Mouse (Mus musculus) kidney, embryonic 14.5 days (tissue): Measurements from ENCODE around the gene Prh1. TPM values are rescaled to one million over a fixed set of nuclear protein-coding genes. Genes with fewer than 3 reads are reported as not detected.
"Not testable (repeated sequence)": the region's sequence is repeated elsewhere in the genome, so short reads cannot be mapped to it uniquely, and the experiment has no call there.

ENCODE experiments used
- ATAC-seq: fragments of 200-750 bp; cut with Nextera tagmentation; 2 replicates; pipeline ENCODE4 v1.8.0; 2017; ENCODE audit warnings: moderate number of reproducible peaks, mild to moderate bottlenecking, moderate TSS enrichment, moderate library complexity; ENCODE audit not compliant: low FRiP score, low TSS enrichment
- H3K27ac ChIP-seq: fragments of 300-500 bp; sonication (generic); 2 replicates; pipeline ENCODE4 v1.5.1; 2014; ENCODE audit warnings: low read depth, mild to moderate bottlenecking, low read length, moderate library complexity, mixed read lengths
- H3K27me3 ChIP-seq: fragments of 300-500 bp; sonication (generic); 2 replicates; pipeline ENCODE4 v1.6.1; 2014; ENCODE audit warnings: mild to moderate bottlenecking, low read length; ENCODE audit not compliant: control insufficient read depth, insufficient read depth
- H3K36me3 ChIP-seq: fragments of 300-500 bp; sonication (generic); 2 replicates; pipeline ENCODE4 v1.6.1; 2014; ENCODE audit warnings: low read length, mixed read lengths; ENCODE audit not compliant: control insufficient read depth, insufficient read depth
- H3K4me1 ChIP-seq: fragments of 300-500 bp; sonication (generic); 2 replicates; pipeline ENCODE4 v1.6.1; 2014; ENCODE audit warnings: low read length, mixed read lengths; ENCODE audit not compliant: control insufficient read depth, insufficient read depth
- H3K4me2 ChIP-seq: fragments of 300-500 bp; sonication (generic); replicated peaks from 2 replicates; pipeline ENCODE4 v1.6.1; 2014; ENCODE audit warnings: low read depth, mild to moderate bottlenecking, low read length
- H3K4me3 ChIP-seq: fragments of 300-500 bp; sonication (generic); 2 replicates; pipeline ENCODE4 v1.5.1; 2014; ENCODE audit warnings: mild to moderate bottlenecking, low read length
- H3K9ac ChIP-seq: fragments of 300-500 bp; sonication (generic); 2 replicates; pipeline ENCODE4 v1.6.1; 2014; ENCODE audit warnings: low read depth, mild to moderate bottlenecking, low read length, moderate library complexity
- H3K9me3 ChIP-seq: fragments of 300-500 bp; sonication (generic); 2 replicates; pipeline ENCODE4 v1.6.1; 2016; ENCODE audit warnings: low read length; ENCODE audit not compliant: control insufficient read depth
- WGBS: fragments of 180-500 bp; shearing (Covaris S2); extraction: QIAGEN DNeasy Blood & Tissue Kit; methylation state at CpG from one replicate; pipeline ENCODE4 v1.1.7; 2014; 5-methylcytosine and 5-hydroxymethylcytosine counted together
- polyA plus RNA-seq: library from polyadenylated mRNA; unstranded; fragments of >200 nt; fragmentation: Nextera tagmentation; extraction: Ambion mirVana; gene quantifications from 2 replicates; pipeline ENCODE4 v1.2.1, GENCODE M21; 2014

Gene Prh1
- polyA plus RNA-seq: not detected in 2 replicates

GRCm38 (mm10) chr6:132569509-132569908 lies at the start of gene Prh1:
TSS of gene Prh1 (plus strand) at chr6:132569809.
- 89% methylated on average over 1 of the region's 1 CpGs for WGBS
- H3K36me3 ChIP-seq, H3K4me3 ChIP-seq, H3K27me3 ChIP-seq, H3K9me3 ChIP-seq, ATAC-seq, H3K4me2 ChIP-seq, H3K9ac ChIP-seq, H3K4me1 ChIP-seq, H3K27ac ChIP-seq: not testable (repeated sequence)

GRCm38 (mm10) chr6:132595613-132596012 lies 26.0 kb downstream of the Prh1 start, which contains the start of gene Prp2:
TSS of gene Prp2 (plus strand) at chr6:132595913.
- ATAC-seq, H3K9me3 ChIP-seq, H3K4me1 ChIP-seq, H3K27ac ChIP-seq, H3K4me3 ChIP-seq, H3K9ac ChIP-seq, H3K27me3 ChIP-seq, H3K36me3 ChIP-seq, H3K4me2 ChIP-seq: not testable (repeated sequence)
- 49% methylated on average over 2 of the region's 2 CpGs for WGBS

Other genes starting within 250 kb of the Prh1 start
- gene Gm8882, start 205.7 kb upstream of the Prh1 start, polyA plus RNA-seq: not detected in 2 replicates
- gene Prp2, start 26.1 kb downstream of the Prh1 start, polyA plus RNA-seq: not detected in 2 replicates
- not detected in 2 replicates for gene A630073D07Rik, start 81.7 kb downstream of the Prh1 start, polyA plus RNA-seq
- gene Tas2r120, start 87.1 kb downstream of the Prh1 start, polyA plus RNA-seq: not detected in 2 replicates
- not detected in 2 replicates for gene Tas2r121, start 131.2 kb downstream of the Prh1 start, polyA plus RNA-seq
- not detected in 2 replicates for gene Tas2r122, start 142.1 kb downstream of the Prh1 start, polyA plus RNA-seq
- gene Tas2r115, start 168.2 kb downstream of the Prh1 start, polyA plus RNA-seq: not detected in 2 replicates
- gene Tas2r124, start 184.9 kb downstream of the Prh1 start, polyA plus RNA-seq: not detected in 2 replicates
- not detected in 2 replicates for gene Tas2r102, start 192.3 kb downstream of the Prh1 start, polyA plus RNA-seq
- gene Tas2r136, start 208.4 kb downstream of the Prh1 start, polyA plus RNA-seq: not detected in 2 replicates
- not detected in 2 replicates for gene Tas2r117, start 233.0 kb downstream of the Prh1 start, polyA plus RNA-seq